Mouse (Mus musculus) frontal cortex, postnatal 10 days (tissue): Measurements from ENCODE around the gene Arhgap24.
"Not testable (repeated sequence)": the region's sequence is repeated elsewhere in the genome, so short reads cannot be mapped to it uniquely, and the experiment has no call there.

Experiments
- DNase-seq, 2 experiments: peaks; one replicate each; pipeline ENCODE4 v3.0.0; 2022; ENCODE audit warnings: low spot score in 2 of 2, mixed read lengths in 1 of 2

Gene Arhgap24

DNA sequence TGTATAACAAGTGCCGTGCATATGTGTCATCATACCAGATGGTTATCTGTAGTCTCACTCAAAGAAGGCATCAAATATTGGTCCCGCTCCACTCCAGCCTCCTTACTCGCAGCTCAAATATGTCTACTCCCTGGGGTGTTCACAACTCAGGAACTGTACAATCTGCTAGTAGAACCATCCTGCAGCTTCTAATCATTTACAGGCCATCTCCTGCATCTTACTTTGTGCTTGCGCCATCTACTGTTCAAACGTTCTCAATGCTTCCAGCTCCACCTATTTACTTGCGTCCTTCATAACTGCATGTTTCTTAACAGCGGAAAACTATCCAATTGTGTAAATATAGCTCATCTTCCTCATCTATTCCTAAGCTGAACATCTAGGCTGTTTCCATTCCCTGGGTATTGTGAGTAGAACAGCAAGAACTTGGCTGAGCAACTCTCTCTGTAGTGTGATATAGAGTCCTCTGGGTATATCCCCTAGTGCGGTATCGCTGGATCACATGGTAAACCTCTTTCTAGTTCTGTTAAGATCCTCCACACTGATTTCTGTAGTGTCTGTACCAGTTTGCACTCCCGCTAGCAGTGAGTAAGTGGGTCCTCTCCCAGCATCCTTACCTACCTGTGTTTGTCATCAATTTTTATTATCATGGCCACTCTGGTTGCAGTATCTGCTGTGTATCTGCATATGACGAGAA lies 393.6 kb downstream of the Arhgap24 start:
- peak in 1 of 2 experiments; percentile 56 for DNase-seq

DNA sequence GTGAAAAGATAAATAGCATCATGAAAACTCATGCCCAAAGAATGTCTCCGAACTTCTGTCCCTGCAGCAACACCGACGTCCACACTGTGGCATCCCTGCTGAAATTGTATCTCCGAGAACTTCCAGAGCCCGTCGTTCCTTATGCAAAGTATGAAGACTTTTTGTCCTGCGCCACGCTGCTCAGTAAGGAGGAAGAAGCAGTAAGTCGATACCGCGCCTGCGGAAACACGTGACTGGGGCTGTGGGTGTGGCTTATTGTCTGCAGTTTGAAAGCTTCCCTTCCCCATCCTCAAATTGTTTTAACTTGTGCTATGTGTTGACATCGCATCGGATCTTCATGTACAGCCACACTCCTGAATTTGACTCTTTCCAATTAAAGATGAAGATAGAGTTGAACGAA lies 394.4 kb downstream of the Arhgap24 start:
- DNase-seq, result no peak

DNA sequence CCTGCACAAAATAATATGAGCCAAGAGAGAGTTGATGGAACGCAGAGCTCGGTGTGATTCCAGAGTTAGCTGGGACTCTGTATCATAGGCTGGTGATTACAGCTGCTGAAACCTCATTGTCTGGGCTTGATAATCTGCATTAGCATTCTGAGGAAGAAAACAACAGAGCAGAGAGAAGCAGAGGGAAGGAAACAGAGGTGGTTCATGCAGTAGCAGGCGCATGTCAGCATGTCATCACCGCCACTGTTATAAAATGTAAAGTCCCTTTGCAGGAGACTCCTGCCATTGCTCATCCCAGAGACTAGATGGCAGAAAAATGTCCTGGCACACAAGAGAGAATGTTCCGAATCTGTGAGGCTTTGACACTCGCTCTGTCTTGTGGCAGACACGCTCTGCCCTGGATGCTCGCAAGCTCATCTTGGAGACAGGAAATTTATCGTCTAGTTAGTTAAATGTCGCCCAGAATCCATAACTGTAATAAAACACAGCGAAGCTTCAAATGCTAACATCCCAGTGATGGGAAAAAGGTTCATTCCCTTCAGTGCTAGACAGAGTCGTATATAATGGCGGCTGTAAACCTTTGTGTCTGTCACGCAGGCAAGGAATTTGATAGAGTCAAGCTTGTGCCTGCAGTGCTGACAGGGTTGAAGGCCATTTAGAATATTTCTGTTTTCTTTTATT lies 407.4 kb downstream of the Arhgap24 start:
- DNase-seq, result no peak

DNA sequence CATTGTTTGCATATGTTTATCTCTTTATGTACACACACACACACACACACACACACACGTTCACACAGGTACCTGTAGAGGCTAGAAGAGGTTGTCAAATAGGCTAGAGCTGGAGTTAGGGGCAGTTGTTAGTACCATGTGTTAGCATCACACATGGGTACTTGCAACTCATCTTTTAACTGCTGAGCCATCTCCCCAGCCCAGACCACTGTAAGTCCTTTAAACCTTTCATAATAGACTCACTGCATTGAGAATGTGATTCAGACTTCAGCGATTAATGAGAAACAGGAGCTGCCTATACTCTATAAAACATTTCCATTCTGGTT lies 407.9 kb downstream of the Arhgap24 start:
- no peak for DNase-seq

DNA sequence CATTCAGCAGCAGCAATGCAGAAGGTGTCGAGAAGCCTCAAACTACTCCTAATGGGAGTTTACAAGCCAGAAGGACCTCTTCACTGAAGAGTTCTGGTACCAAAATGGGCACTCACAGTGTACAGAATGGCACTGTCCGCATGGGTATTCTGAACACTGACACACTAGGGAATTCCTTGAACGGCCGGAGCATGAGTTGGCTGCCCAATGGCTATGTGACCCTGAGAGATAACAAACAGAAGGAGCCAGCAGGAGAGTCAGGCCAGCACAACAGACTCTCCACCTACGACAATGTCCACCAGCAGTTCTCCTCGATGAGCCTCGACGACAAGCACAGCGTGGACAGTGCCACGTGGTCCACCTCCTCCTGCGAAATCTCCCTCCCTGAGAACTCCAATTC lies 411.0 kb downstream of the Arhgap24 start:
- DNase-seq, result no peak

DNA sequence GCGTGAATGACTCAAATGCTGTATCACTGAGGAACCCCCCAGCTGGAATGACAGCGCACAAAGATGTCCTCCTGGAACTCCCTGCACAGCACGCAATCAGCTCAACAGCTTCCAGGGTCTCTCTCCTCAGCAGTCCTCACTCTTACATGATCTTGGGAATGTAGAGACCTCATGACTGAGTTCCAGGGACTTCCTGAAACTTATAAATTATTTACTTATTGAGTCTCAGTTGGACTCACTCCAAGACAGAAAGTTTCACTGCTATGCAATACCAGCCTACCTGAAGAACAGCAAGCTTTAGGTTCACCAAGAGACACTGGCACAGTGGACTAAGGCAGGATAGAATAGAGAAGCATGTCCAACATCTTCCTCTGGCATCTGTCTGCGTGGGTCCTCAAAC lies 417.1 kb downstream of the Arhgap24 start:
- DNase-seq, result no peak

DNA sequence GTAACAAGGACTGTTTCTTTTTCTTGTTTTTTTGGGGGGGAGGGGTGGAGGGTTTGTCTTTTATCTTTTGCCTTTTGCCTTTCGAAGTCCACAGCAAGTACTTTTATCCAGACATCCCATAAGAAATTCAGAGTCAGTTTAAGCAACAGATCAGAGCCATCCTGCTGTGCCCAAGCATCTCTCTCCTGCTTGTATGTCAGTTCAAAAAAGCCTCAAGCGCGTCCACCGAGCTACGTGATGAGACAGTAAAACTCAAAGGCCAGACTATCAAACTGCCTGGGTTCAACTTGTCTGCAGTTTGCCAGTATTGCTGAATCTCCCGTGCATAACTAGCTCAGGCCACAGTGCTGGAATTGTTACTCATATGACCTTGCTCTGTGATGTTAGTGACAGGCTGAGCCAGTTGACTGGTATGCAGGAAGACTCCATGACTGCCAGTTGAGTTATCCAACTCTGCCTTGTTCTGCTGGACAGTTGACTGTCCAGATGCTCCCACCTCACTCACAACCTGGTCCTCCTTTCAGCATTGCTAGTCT lies 418.6 kb downstream of the Arhgap24 start:
- no peak for DNase-seq

DNA sequence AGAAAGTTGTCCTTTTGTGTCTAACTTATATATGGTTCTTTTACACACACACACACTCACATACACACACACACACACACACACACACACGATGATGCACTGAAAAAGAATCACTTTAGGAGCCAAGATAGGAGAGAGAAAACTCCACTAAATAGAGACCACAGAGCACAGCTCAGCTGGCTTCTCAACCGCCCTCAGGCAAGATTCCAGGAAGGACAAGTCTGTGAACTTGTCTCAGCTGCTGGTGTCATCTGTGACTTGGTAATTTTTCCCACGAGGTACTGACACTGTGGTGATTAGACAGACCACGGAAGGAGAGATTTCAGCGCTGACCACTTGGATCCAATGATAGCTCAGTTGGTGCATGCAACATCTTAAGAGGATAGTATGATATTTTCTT lies 420.0 kb downstream of the Arhgap24 start:
- DNase-seq, result no peak

DNA sequence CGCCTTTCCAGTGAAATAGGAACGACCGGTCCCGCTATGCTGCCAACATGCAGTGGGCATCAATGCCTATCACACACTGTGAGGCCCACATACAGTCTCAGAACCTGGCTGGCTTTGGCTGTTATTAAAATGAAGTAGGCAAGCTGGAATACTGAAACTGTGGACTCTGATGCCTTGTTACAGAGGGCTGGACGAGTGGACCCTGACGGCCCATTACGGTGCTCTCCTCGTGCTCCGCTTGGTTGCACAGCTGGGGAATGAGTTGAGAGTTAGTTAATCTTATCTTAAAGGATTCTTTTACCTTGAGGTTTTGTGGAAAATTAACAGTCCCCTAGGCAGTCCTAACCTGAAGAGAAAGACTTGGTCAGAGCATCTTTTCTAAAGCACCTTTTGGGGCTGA lies 422.3 kb downstream of the Arhgap24 start:
- DNase-seq, result no peak

DNA sequence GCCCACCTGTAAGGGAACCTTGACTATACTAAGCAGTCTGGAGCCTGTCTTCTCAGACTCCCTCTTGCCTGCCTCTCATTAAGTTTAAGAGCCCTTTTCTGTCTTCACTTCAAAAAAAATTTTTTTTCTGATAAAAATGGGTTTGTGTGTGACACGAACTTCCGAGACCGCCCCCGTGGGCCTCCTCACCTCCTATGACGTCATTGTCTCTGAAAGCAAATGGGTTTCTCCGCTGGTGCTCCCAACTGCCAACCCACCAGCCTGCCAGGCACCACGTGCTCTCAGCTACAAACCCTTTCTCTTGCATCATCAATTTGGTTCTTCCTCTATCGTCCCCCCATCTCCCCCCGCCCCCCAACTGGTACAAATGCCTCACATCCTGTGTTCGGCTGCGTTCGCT lies 422.9 kb downstream of the Arhgap24 start:
- DNase-seq, result no peak

DNA sequence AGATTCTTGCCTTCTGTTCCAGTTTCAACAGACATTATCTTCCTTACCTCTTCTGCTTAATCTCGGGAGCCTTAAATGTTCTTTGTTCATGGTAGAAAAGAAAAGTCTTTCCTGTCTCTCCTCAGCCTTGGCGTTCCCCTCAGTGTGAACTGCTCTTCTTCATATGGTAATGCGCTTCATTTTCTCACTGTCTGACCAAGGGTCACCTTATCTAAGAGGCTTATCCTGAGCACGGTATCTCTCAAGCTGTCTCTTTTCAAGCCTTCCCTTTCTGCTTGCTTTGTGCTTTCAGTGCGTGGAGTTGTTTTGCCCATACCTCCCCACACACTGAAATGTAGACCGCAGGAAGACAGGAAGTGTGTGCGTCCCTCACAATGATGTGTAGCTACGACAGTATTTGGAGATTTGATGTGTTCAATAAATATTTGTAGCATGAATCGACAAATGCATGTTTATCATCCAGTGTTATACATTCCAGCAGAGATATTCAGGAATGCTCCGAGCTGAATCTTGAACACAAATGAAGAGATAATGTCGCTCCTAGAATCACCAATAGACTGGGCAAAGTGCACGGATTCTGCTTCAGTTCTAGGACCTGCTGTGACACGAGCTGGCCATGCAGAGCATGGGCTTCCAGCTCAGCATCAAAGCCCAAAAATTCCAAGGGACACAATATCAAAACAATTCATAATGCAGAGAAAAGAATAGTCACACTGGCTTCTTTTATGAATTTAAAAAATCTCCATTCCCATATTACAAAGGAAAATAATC lies 424.4 kb downstream of the Arhgap24 start:
- no peak for DNase-seq

DNA sequence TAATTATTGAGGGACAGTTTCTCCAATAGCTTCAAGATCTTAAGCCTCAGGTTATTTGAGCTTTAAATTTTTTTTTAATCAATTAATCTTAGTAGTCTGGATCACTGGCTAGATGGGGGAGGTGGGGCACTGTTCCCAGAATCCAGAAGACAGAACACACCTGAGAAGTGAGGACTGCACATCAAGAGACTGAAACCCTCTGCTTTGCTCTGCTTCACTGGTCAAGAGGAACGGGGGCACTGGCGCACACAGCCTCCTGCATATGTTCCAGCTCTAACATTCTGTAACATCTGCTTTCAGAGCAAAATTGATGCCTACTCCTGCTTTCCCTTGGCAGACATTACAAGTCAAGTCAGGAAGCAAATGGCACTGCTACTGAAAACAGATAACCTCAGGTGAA lies 439.0 kb downstream of the Arhgap24 start:
- DNase-seq, result no peak

DNA sequence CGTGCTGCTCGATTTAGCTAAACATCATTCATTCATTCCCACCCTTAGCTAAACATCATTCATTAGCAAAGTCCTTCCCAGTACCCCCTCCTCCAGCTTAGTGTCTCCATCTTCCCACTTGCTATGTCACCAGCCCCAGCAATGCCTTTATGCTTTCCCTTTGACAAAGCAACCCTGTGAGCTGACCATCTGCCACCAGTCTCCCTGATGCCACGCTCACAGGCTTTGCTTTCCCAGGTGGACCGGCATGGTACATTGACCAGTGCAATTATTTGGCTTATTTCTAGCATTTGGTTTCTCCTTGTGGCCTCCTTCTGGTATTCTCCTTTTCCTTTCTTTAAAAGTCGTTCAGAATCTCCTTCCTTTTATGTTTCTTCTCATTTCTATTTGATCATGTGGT lies 445.6 kb downstream of the Arhgap24 start:
- no peak for DNase-seq

DNA sequence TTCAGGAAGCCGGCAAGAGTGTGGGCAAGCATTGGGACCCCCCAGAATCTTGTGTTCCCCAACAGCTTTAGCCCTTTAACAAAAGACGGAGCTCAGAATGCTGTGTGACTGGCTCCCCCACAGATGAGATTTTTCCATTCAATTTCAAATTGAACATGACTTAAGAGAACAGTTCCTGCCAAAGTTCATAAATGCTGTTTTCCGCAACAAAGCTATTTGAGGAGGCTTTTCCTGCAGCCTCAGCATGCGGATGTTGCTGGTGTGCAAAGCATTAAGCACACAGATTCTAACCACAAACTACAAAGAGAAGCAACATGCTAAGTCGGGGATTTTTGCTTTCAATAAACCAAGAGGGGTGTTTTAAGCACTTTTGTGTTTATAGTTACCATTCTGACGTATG lies 449.0 kb downstream of the Arhgap24 start:
- no peak for DNase-seq

DNA sequence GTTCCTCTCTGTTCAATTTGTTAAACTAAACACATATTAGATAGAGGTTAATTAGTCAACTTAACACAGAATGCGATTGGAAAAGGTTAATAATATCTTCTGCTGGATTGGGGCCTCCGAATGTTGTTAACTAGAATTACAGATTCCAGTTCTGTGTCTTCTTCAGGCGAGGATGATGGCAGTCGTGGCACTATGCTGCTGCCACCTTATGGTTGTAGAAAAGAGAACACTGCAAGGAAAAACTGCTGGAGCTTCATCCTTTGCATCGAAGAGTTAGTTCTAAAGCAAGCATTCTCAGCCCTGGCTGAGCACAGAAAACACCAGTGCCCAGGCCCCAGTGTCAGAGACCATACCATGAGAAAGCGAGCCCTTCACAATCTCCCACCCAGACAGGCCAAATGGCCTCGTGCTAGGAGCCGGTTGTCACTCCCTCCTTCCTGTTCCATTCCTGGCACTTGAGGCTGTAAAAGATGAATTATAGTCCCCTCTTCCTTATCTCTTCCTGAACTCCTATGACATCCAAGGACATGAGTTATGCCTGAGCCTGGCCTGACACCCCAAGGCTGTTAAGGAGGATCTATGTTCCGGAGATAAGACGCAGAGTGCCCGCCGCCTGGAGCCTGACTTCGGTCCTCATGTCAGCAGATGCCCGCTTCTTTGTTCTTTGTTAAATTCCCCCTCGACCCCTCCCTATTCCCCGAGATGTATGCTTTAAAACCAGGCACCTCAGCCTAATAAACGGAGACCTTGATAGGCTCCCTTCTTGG lies 462.9 kb downstream of the Arhgap24 start:
- DNase-seq, result not testable (repeated sequence)

DNA sequence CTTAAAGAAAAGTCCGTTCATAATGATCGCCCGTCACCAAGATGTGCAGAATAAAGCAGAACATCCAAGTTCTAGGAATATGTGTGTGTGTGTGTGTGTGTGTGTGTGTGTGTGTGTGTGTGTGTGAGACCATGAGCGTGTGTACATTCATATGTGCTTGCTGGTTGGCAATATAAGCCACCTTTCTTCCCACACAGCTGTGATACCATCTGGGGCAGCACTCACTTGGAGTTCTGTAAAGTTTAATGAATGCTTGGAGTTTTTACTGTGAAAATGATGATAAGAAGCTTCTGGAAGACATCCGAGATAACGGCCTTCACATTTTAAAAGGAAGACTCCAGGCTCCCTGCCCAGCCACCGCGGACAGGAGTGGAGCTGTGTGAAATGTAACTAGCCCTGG lies 465.4 kb downstream of the Arhgap24 start:
- DNase-seq, result no peak

DNA sequence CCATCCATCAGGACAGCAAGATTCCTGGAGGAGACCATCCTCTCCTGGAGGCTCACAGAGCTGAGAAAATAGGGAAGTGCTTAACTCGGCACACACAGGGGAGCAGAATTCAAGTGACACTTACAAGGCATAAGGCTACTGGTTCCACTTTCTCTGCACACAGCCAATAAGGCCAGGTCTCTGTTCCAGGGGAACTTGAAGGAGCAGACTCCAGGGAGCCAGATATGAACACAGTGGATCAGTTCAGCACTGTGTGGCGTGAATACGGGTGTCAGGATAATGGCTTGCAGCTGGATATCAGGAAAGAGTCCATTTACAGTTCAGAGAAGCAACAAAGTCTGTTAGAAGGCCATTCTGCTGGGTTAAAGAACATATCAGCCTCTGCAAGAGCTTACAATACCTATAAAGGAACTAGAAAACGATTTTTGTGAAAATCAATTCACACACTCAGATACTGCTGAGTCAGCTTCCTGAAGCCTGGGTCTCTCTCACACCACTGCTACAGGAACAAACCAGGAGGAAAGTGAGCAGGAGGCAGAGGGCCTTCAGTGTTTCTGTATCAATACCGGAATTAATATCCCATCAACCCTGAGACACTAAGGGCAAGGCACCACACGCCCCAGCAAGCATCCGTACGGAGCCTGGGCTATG lies 466.0 kb downstream of the Arhgap24 start:
- no peak for DNase-seq
